Mouse (Mus musculus): ENCODE data around the gene B4galnt4. TPM values are rescaled to one million over a fixed set of nuclear protein-coding genes. Genes with fewer than 3 reads are reported as not detected.
A peak's percentile ranks its signal among the peaks of the same experiment; 100 is the strongest.

The B4galnt4 gene
- polyA plus RNA-seq, 1 experiment from 2014 or later: 65.7 TPM

DNA sequence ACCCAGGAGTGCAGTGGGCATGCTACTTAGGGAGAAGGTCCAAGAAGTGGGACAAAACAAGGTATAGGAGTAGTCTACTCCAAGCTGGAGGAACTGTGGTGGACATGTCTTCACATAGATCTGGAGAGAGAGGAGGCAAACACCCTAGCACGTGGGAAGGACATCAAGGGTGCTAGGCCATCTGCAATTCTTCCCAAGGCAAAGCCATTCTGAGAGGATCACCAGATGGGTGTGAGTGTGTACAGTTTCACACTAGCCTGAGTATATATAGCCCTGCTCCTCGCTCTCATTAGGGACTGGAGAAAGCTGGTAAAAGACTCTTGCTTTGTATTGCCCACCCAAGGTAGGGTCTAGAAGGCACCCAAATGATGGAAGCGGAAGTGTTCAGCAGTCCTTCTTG is 2.4 kb downstream of the B4galnt4 start:
- Histone ChIP-seq H3K9ac (ENCODE audit: low read depth, low read length) (no peak overlapping the region), H3K36me3 (ENCODE audit: control insufficient read depth, insufficient read depth, low read length) (peaks cover 40% of the 10 kb centered on the region), H3K4me1 (ENCODE audit: control insufficient read depth, insufficient read depth, low read length) (peaks cover 21% of the 10 kb centered on the region), H3K27me3 (ENCODE audit: control insufficient read depth, insufficient read depth, low read depth, low read length) (no peaks in the 10 kb centered on the region), H3K4me3 (ENCODE audit: low read depth, low read length) (no peak overlapping the region), H3K4me2 (ENCODE audit: low read length) (no peak overlapping the region), H3K27ac (ENCODE audit: low read length) (no peak overlapping the region), H3K9me3 (replicated peaks; ENCODE audit: control insufficient read depth, low read length, poor library complexity, severe bottlenecking) (no peaks in the 10 kb centered on the region)
- 93% methylated on average over 3 of the region's 3 CpGs for WGBS
- no peak for ATAC-seq

DNA sequence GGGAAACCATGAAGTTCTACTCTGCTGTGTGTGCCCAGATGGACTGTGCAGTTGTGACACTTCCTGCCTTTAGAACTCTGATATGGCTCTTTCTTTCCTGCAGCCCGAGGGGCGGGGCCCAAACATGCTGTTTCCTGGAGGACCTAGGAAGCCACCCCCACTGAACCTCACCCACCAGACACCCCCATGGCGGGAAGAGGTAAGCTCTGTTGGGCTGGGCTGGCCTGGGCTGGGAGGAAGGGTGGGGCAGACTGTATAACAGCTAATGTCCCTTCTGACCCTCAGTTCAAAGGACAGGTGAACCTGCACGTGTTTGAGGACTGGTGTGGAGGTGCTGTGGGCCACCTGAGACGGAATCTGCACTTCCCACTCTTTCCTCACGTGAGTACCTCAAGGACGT is 3.3 kb downstream of the B4galnt4 start:
- H3K36me3 ChIP-seq (ENCODE audit: control insufficient read depth, insufficient read depth, low read length): peaks cover 42% of the 10 kb centered on the region
- no peak for ATAC-seq
- no peak overlapping the region for H3K4me3 ChIP-seq (ENCODE audit: low read depth, low read length)
- H3K4me2 ChIP-seq (ENCODE audit: low read length): no peak overlapping the region
- WGBS: 88% methylated on average over 7 of the region's 7 CpGs
- H3K9me3 ChIP-seq (replicated peaks; ENCODE audit: control insufficient read depth, low read length, poor library complexity, severe bottlenecking): no peaks in the 10 kb centered on the region
- no peaks in the 10 kb centered on the region for H3K27me3 ChIP-seq (ENCODE audit: control insufficient read depth, insufficient read depth, low read depth, low read length)
- no peak overlapping the region for H3K9ac ChIP-seq (ENCODE audit: low read depth, low read length)
- no peak overlapping the region for H3K27ac ChIP-seq (ENCODE audit: low read length)
- peaks cover 21% of the 10 kb centered on the region for H3K4me1 ChIP-seq (ENCODE audit: control insufficient read depth, insufficient read depth, low read length)

DNA sequence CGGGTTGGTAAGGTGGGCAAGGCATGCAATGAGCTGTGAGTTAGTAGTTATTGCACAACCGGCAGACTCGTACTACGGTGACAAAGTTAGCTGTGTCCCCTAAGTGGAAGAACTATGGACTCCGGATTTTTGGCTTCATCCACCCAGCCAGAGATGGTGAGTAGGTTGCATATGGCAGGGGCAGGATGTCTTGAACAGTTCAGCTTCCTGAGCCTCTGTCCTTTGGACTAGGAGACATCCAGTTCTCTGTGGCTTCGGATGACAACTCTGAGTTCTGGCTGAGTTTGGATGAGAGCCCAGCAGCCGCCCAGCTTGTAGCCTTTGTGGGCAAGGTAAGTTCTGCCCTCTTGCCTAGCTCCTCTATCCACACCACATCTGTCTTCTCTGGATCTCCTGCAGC is 3.7 kb downstream of the B4galnt4 start:
- peaks cover 42% of the 10 kb centered on the region for H3K36me3 ChIP-seq (ENCODE audit: control insufficient read depth, insufficient read depth, low read length)
- H3K4me3 ChIP-seq (ENCODE audit: low read depth, low read length): no peak overlapping the region
- H3K9ac ChIP-seq (ENCODE audit: low read depth, low read length): no peak overlapping the region
- no peak for ATAC-seq
- H3K27me3 ChIP-seq (ENCODE audit: control insufficient read depth, insufficient read depth, low read depth, low read length): no peaks in the 10 kb centered on the region
- H3K9me3 ChIP-seq (replicated peaks; ENCODE audit: control insufficient read depth, low read length, poor library complexity, severe bottlenecking): no peaks in the 10 kb centered on the region
- H3K4me2 ChIP-seq (ENCODE audit: low read length): no peak overlapping the region
- no peak overlapping the region for H3K27ac ChIP-seq (ENCODE audit: low read length)
- peaks cover 20% of the 10 kb centered on the region for H3K4me1 ChIP-seq (ENCODE audit: control insufficient read depth, insufficient read depth, low read length)
- 93% methylated on average over 7 of the region's 7 CpGs for WGBS

DNA sequence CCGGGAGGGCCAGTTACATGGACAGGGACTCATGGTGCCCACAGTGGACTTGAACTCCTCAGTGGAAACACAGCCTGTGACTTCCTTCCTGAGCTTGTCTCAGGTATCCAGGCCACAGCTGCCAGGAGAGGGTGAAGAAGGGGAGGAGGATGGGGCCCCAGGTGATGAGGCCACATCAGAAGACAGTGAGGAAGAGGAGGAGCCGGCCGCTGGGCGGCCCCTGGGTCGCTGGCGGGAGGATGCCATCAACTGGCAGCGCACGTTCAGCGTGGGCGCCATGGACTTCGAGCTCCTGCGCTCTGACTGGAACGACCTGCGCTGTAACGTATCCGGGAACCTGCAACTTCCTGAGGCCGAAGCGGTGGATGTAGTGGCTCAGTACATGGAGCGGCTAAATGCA is 7.4 kb downstream of the B4galnt4 start:
- no peak overlapping the region for H3K4me2 ChIP-seq (ENCODE audit: low read length)
- H3K9me3 ChIP-seq (replicated peaks; ENCODE audit: control insufficient read depth, low read length, poor library complexity, severe bottlenecking): no peaks in the 10 kb centered on the region
- H3K27ac ChIP-seq (ENCODE audit: low read length): no peak overlapping the region
- H3K4me3 ChIP-seq (ENCODE audit: low read depth, low read length): no peak overlapping the region
- no peaks in the 10 kb centered on the region for H3K27me3 ChIP-seq (ENCODE audit: control insufficient read depth, insufficient read depth, low read depth, low read length)
- H3K9ac ChIP-seq (ENCODE audit: low read depth, low read length): no peak overlapping the region
- no peak for ATAC-seq
- peaks cover 42% of the 10 kb centered on the region for H3K36me3 ChIP-seq (ENCODE audit: control insufficient read depth, insufficient read depth, low read length)
- H3K4me1 ChIP-seq (ENCODE audit: control insufficient read depth, insufficient read depth, low read length): peaks cover 21% of the 10 kb centered on the region; the same call in 1 of the 2 replicates
- WGBS: 78% methylated on average over 19 of the region's 19 CpGs

DNA sequence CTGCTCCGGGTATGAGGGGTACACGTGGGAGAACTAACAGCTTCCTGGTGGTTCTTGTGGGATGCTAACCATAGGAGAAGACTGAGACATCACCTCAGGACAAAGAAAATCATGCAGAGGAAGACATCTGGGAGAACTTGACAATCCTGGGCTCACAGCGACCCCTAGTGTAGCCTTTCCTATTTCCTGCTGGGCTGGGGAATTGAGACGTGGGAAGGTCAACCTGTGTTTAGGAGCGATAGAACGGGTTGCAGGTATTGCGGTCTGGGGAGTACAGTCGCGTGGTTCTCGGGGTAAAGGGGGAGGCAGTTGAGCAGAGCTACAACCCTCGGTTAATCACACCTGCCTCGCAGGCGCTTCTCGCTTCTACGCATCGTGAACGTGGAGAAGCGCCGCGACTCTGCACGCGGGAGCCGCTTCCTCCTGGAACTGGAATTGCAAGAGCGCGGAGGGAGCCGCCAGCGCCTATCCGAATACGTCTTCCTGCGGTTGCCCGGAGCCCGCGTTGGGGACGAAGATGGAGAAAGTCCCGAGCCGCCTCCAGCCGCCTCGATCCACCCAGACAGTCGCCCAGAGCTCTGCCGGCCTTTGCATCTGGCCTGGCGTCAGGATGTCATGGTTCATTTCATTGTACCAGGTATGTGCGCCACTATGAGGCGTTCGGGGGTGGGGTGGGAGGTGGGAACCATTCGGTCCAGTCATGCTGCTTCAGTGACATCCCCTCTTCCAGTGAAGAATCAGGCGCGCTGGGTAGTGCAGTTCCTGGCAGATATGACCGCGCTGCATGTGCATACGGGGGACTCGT is 9.4 kb downstream of the B4galnt4 start:
- Histone ChIP-seq H3K36me3 (ENCODE audit: control insufficient read depth, insufficient read depth, low read length) (peaks cover 26% of the 10 kb centered on the region), H3K9me3 (replicated peaks; ENCODE audit: control insufficient read depth, low read length, poor library complexity, severe bottlenecking) (no peaks in the 10 kb centered on the region), H3K9ac (ENCODE audit: low read depth, low read length) (peak overlapping the region; percentile 76), H3K27me3 (ENCODE audit: control insufficient read depth, insufficient read depth, low read depth, low read length) (no peaks in the 10 kb centered on the region), H3K27ac (ENCODE audit: low read length) (peak overlapping the region; percentile 93), H3K4me3 (ENCODE audit: low read depth, low read length) (peak overlapping the region; percentile 41), H3K4me2 (ENCODE audit: low read length) (peak overlapping the region; percentile 77), H3K4me1 (ENCODE audit: control insufficient read depth, insufficient read depth, low read length) (peaks cover 21% of the 10 kb centered on the region; the same call in 1 of the 2 replicates)
- 1% methylated on average over 51 of the region's 51 CpGs for WGBS
- ATAC-seq: peak; percentile 75

DNA sequence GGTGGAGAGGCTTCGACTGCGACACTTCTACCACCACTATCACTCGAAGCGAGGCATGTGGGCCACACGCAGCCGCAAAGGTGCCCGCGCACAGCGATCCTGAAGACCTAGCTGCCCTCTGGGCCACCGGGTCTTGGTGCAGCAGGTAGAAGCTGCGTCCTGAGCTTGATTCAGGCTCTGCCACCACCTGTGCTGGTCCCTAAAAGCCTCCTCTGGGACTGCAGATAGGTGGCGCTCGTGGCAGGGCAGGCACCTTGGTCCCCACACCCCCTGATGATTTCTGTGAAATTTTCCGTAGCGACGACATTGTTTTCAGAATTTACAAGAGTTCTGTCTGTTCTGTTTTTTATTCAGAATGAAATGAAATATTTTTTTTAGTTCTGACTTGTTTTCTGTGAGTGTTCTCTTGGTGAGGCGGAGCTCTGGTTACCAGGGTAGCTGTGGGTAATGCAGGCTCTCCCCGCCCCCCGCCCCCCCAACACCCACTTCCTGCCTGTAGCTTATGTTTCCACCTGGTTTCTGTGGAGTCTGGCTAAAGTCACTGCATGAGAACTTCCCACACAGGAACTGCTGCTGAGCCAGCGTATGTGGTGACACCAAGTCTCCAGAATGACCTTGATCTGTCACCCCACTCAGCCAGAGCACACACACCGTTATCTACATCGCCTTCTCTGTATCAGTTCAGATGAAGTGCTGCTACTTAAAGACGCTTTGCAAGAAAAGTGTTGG is 11.3 kb downstream of the B4galnt4 start:
- Histone ChIP-seq H3K27me3 (ENCODE audit: control insufficient read depth, insufficient read depth, low read depth, low read length) (no peaks in the 10 kb centered on the region), H3K4me1 (ENCODE audit: control insufficient read depth, insufficient read depth, low read length) (peaks cover 21% of the 10 kb centered on the region; the same call in 1 of the 2 replicates), H3K9me3 (replicated peaks; ENCODE audit: control insufficient read depth, low read length, poor library complexity, severe bottlenecking) (no peaks in the 10 kb centered on the region), H3K9ac (ENCODE audit: low read depth, low read length) (no peak overlapping the region), H3K4me3 (ENCODE audit: low read depth, low read length) (no peak overlapping the region), H3K36me3 (ENCODE audit: control insufficient read depth, insufficient read depth, low read length) (peaks cover 13% of the 10 kb centered on the region), H3K27ac (ENCODE audit: low read length) (no peak overlapping the region), H3K4me2 (ENCODE audit: low read length) (no peak overlapping the region; the same call in 1 of the 2 replicates)
- no peak for ATAC-seq
- 46% methylated on average over 23 of the region's 23 CpGs for WGBS

DNA sequence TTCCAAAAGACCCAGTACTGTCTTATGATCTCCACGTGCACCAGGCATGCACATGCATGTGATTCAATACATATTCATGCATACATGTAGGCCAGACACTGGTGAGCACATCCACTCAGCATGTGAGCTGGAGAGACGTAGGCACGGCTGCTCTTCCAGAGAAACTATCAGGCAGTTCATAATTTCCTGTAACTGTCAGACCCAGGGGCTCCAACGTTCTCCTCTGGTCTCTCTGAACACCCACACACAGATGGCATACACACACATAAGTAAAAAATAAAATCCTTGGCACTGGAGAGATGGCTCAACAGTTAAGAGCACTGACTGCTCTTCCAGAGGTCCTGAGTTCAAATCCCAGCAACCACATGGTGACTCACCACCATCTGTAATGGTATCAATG is 12.9 kb downstream of the B4galnt4 start:
- 86% methylated on average over 4 of the region's 4 CpGs for WGBS
- H3K9me3 ChIP-seq (replicated peaks; ENCODE audit: control insufficient read depth, low read length, poor library complexity, severe bottlenecking): no peaks in the 10 kb centered on the region
- H3K9ac ChIP-seq (ENCODE audit: low read depth, low read length): no peak overlapping the region
- H3K4me2 ChIP-seq (ENCODE audit: low read length): no peak overlapping the region
- no peak for ATAC-seq
- no peak overlapping the region for H3K27ac ChIP-seq (ENCODE audit: low read length)
- H3K4me1 ChIP-seq (ENCODE audit: control insufficient read depth, insufficient read depth, low read length): peaks cover 21% of the 10 kb centered on the region; the same call in 1 of the 2 replicates
- H3K27me3 ChIP-seq (ENCODE audit: control insufficient read depth, insufficient read depth, low read depth, low read length): no peaks in the 10 kb centered on the region
- H3K36me3 ChIP-seq (ENCODE audit: control insufficient read depth, insufficient read depth, low read length): no peaks in the 10 kb centered on the region
- no peak overlapping the region for H3K4me3 ChIP-seq (ENCODE audit: low read depth, low read length)

DNA sequence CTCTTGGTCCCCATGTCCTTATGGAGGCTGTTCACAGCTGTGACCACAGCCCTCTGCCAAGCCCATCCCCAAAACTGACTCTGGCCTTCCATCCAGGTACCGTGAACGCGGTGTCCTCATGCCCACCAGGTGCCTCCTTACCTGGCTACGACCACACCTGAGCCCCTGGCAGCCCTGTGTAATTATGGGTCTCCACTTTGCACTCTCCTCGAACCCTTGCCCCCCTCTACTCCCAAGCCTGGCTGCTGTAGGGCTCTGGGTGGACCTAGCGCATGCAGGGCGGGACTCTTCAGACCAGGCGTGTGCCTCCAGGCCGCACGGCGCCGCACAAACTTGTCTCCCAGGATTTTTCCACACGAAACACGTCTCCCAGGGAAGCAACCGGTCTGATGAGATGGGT is 16.9 kb downstream of the B4galnt4 start, which contains the start of gene Pkp3:
Gene Pkp3 (plus strand): TSS at position 378 of the 400 bp plus-strand sequence.
- Histone ChIP-seq H3K9me3 (replicated peaks; ENCODE audit: control insufficient read depth, low read length, poor library complexity, severe bottlenecking) (no peaks in the 10 kb centered on the region), H3K36me3 (ENCODE audit: control insufficient read depth, insufficient read depth, low read length) (no peaks in the 10 kb centered on the region), H3K27ac (ENCODE audit: low read length) (no peak within 1 kb of the TSS), H3K4me1 (ENCODE audit: control insufficient read depth, insufficient read depth, low read length) (no peaks in the 10 kb centered on the region), H3K4me3 (ENCODE audit: low read depth, low read length) (no peak within 1 kb of the TSS), H3K9ac (ENCODE audit: low read depth, low read length) (no peak within 1 kb of the TSS), H3K27me3 (ENCODE audit: control insufficient read depth, insufficient read depth, low read depth, low read length) (no peaks in the 10 kb centered on the region), H3K4me2 (ENCODE audit: low read length) (no peak within 1 kb of the TSS)
- 91% methylated on average over 15 of the region's 15 CpGs for WGBS
- no peak for ATAC-seq

DNA sequence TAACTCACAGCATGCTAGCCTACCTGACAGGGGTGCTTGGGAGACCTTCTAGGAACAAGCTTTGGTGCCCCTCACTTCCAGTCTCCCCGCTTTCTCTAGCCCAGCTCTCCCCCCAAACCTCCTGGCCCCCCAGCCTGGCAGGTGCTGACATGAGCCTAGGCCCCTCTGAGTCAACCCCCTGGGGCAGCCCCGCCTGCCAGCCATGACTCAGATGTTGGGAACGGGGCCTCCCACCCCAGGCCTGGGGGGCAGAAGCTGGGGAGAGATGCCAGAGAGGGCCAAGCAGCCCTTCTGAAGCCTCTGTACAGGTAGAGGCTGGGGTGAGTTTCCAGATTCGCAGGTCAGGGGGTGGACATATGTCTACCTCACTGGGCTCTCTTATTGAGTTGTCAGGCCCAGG is 18.0 kb downstream of the B4galnt4 start:
- Histone ChIP-seq H3K4me1 (ENCODE audit: control insufficient read depth, insufficient read depth, low read length) (no peaks in the 10 kb centered on the region), H3K9ac (ENCODE audit: low read depth, low read length) (no peak overlapping the region), H3K27me3 (ENCODE audit: control insufficient read depth, insufficient read depth, low read depth, low read length) (no peaks in the 10 kb centered on the region), H3K27ac (ENCODE audit: low read length) (no peak overlapping the region), H3K36me3 (ENCODE audit: control insufficient read depth, insufficient read depth, low read length) (no peaks in the 10 kb centered on the region), H3K4me3 (ENCODE audit: low read depth, low read length) (no peak overlapping the region), H3K9me3 (replicated peaks; ENCODE audit: control insufficient read depth, low read length, poor library complexity, severe bottlenecking) (no peaks in the 10 kb centered on the region), H3K4me2 (ENCODE audit: low read length) (no peak overlapping the region)
- WGBS: 81% methylated on average over 4 of the region's 4 CpGs
- ATAC-seq: no peak

Measured in midbrain, embryonic 16.5 days (tissue).